Mouse (Mus musculus): Measurements from ENCODE around the gene Hoxa6.

- TF ChIP-seq EP300 (IDR thresholded peaks at IDR 0.05): no peak
- TF ChIP-seq CTCF (IDR thresholded peaks at IDR 0.05): no peak
These were observed 36.7 kb upstream of the Hoxa6 start for GRCm38 (mm10) chr6:52245040-52245756.
